ENCODE assay signal across 18 mouse cellular contexts in the genomic region with DNA sequence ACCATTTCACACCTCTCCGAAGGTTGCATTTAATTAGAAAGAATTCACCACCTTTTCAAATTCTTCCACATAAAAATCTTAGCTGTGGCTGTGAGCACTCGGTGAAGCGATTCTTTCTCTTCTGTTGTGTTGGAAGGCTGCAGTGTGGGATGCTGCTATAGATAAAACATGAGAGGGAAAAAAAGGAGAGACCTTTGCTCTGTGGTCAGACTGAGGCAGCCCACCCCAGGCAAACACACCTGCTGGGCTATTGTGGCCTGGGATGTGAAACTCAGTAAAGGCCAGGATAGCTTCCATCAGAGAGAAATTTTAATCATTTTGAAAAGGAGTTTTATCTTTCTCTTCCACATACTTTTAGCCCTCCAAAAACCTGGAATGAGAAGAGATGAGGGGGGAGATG.
DNase-seq lines count a peak whose midpoint lies in the region; ATAC-seq and TF ChIP-seq lines count a peak whose summit lies in the region.
"Had no signal": no experiment of that assay in that cellular context is flagged by ENCODE, and none has a peak within 500 bp of the region (broad histone marks: within the 10 kb centered on the region; RNA-seq: fewer than 3 reads in every experiment).

No protein-coding gene starts in this region.

- no peaks in the 10 kb centered on the region for H3K36me3 ChIP-seq in midbrain, embryonic 11.5 days (ENCODE audit: control insufficient read depth, insufficient read depth, low read length)
- no peaks in the 10 kb centered on the region for H3K36me3 ChIP-seq in midbrain, postnatal 0 days (ENCODE audit: insufficient read depth, low read length)
- H3K36me3 ChIP-seq in midbrain, embryonic 16.5 days (ENCODE audit: control insufficient read depth, insufficient read depth, low read length) = no peaks in the 10 kb centered on the region
- H3K36me3 ChIP-seq in midbrain, embryonic 13.5 days = no peaks in the 10 kb centered on the region
- H3K36me3 ChIP-seq: embryonic facial prominence, embryonic 10.5 days; embryonic facial prominence, embryonic 12.5 days; forebrain, embryonic 15.5 days had no signal

- peak; percentile 73 for DNase-seq in midbrain, embryonic 11.5 days (ENCODE audit: low spot score, missing footprints)
- DNase-seq in midbrain, postnatal 0 days (ENCODE audit: low spot score) = no peak
- DNase-seq in kidney, postnatal 10 days = no peak
- DNase-seq: adrenal gland, adult 2 months; adrenal gland, postnatal 10 days; adrenal gland, postnatal 25 days; cerebellum, adult 11-12 months; cerebellum, adult 2 months; cerebellum, adult 9-10 months; cerebellum, postnatal 10 days; cerebellum, postnatal 25 days; forebrain, postnatal 0 days had no signal

- no peak overlapping the region for H3K9ac ChIP-seq in midbrain, embryonic 11.5 days (ENCODE audit: low read length)
- H3K9ac ChIP-seq in midbrain, postnatal 0 days (replicated peaks; ENCODE audit: low read length, poor library complexity, severe bottlenecking) = no peak overlapping the region
- no peak overlapping the region for H3K9ac ChIP-seq in midbrain, embryonic 16.5 days (ENCODE audit: low read depth, low read length)
- no peak overlapping the region for H3K9ac ChIP-seq in midbrain, embryonic 13.5 days (replicated peaks)
- H3K9ac ChIP-seq: embryonic facial prominence, embryonic 12.5 days; forebrain, embryonic 13.5 days; forebrain, embryonic 15.5 days; forebrain, postnatal 0 days had no signal

- no peaks in the 10 kb centered on the region for H3K9me3 ChIP-seq in midbrain, embryonic 11.5 days (ENCODE audit: control insufficient read depth, low read length)
- no peaks in the 10 kb centered on the region for H3K9me3 ChIP-seq in midbrain, postnatal 0 days (ENCODE audit: low read length)
- H3K9me3 ChIP-seq in midbrain, embryonic 16.5 days (replicated peaks; ENCODE audit: control insufficient read depth, low read length, poor library complexity, severe bottlenecking) = no peaks in the 10 kb centered on the region
- H3K9me3 ChIP-seq in midbrain, embryonic 13.5 days = no peaks in the 10 kb centered on the region
- H3K9me3 ChIP-seq: embryonic facial prominence, embryonic 10.5 days; embryonic facial prominence, embryonic 12.5 days; forebrain, embryonic 13.5 days; forebrain, embryonic 15.5 days had no signal

- no peak overlapping the region for H3K4me3 ChIP-seq in midbrain, embryonic 11.5 days (ENCODE audit: low read depth, low read length)
- H3K4me3 ChIP-seq in midbrain, postnatal 0 days (ENCODE audit: low read depth, low read length) = no peak overlapping the region
- H3K4me3 ChIP-seq in midbrain, embryonic 16.5 days (ENCODE audit: low read depth, low read length) = no peak overlapping the region
- no peak overlapping the region for H3K4me3 ChIP-seq in midbrain, embryonic 13.5 days (replicated peaks)
- H3K4me3 ChIP-seq: embryonic facial prominence, embryonic 10.5 days; embryonic facial prominence, embryonic 12.5 days; forebrain, embryonic 13.5 days; forebrain, embryonic 15.5 days had no signal

- H3K27me3 ChIP-seq in midbrain, embryonic 11.5 days (ENCODE audit: control insufficient read depth, insufficient read depth, low read length) = no peaks in the 10 kb centered on the region
- no peaks in the 10 kb centered on the region for H3K27me3 ChIP-seq in midbrain, postnatal 0 days (ENCODE audit: insufficient read depth, low read length)
- no peaks in the 10 kb centered on the region for H3K27me3 ChIP-seq in midbrain, embryonic 16.5 days (ENCODE audit: control insufficient read depth, insufficient read depth, low read depth, low read length)
- H3K27me3 ChIP-seq in midbrain, embryonic 13.5 days = no peaks in the 10 kb centered on the region
- H3K27me3 ChIP-seq: embryonic facial prominence, embryonic 12.5 days; forebrain, embryonic 13.5 days; forebrain, embryonic 15.5 days had no signal

- H3K4me1 ChIP-seq in midbrain, embryonic 11.5 days (ENCODE audit: control insufficient read depth, insufficient read depth, low read length) = no peaks in the 10 kb centered on the region
- H3K4me1 ChIP-seq in midbrain, postnatal 0 days (ENCODE audit: insufficient read depth, low read length) = no peaks in the 10 kb centered on the region
- no peaks in the 10 kb centered on the region for H3K4me1 ChIP-seq in midbrain, embryonic 16.5 days (ENCODE audit: control insufficient read depth, insufficient read depth, low read length)
- no peaks in the 10 kb centered on the region for H3K4me1 ChIP-seq in midbrain, embryonic 13.5 days (replicated peaks)
- H3K4me1 ChIP-seq: embryonic facial prominence, embryonic 10.5 days; embryonic facial prominence, embryonic 12.5 days; forebrain, embryonic 13.5 days; forebrain, embryonic 15.5 days had no signal

- no peak for TF ChIP-seq CTCF in midbrain, postnatal 0 days (IDR thresholded peaks at IDR 0.05)

- H3K4me2 ChIP-seq in midbrain, embryonic 11.5 days = no peak overlapping the region
- no peak overlapping the region for H3K4me2 ChIP-seq in midbrain, postnatal 0 days (ENCODE audit: low read depth, low read length, poor library complexity, severe bottlenecking)
- no peak overlapping the region for H3K4me2 ChIP-seq in midbrain, embryonic 16.5 days (ENCODE audit: low read length)
- H3K4me2 ChIP-seq in midbrain, embryonic 13.5 days (replicated peaks) = no peak overlapping the region
- H3K4me2 ChIP-seq: embryonic facial prominence, embryonic 12.5 days; forebrain, embryonic 13.5 days; forebrain, embryonic 15.5 days had no signal

- no peak for ATAC-seq in midbrain, embryonic 11.5 days (ENCODE audit: low FRiP score)
- ATAC-seq in midbrain, postnatal 0 days (ENCODE audit: low FRiP score) = no peak
- ATAC-seq in midbrain, embryonic 16.5 days = peak; percentile 70; the same call in 1 of the 2 replicates
- no peak for ATAC-seq in midbrain, embryonic 13.5 days
- ATAC-seq: forebrain, embryonic 13.5 days; forebrain, embryonic 15.5 days; forebrain, postnatal 0 days had no signal

- WGBS in midbrain, embryonic 11.5 days = 78% methylated on average over 3 of the region's 3 CpGs
- WGBS in midbrain, postnatal 0 days = 71% methylated on average over 3 of the region's 3 CpGs
- WGBS in midbrain, embryonic 16.5 days = 67% methylated on average over 3 of the region's 3 CpGs
- WGBS in midbrain, embryonic 13.5 days = 69% methylated on average over 3 of the region's 3 CpGs

- H3K27ac ChIP-seq in midbrain, embryonic 11.5 days (ENCODE audit: low read depth, low read length) = no peak overlapping the region
- H3K27ac ChIP-seq in midbrain, postnatal 0 days (ENCODE audit: low read depth, low read length) = no peak overlapping the region
- no peak overlapping the region for H3K27ac ChIP-seq in midbrain, embryonic 16.5 days (ENCODE audit: low read length)
- no peak overlapping the region for H3K27ac ChIP-seq in midbrain, embryonic 13.5 days
- H3K27ac ChIP-seq: embryonic facial prominence, embryonic 10.5 days; embryonic facial prominence, embryonic 12.5 days; forebrain, embryonic 13.5 days; forebrain, embryonic 15.5 days had no signal
